Mouse (Mus musculus) olfactory bulb, adult 2 months (tissue): ENCODE results near the gene Gab2. TPM values are rescaled to one million over a fixed set of nuclear protein-coding genes. Genes with fewer than 3 reads are reported as not detected.
"Not testable (repeated sequence)": the region's sequence is repeated elsewhere in the genome, so short reads cannot be mapped to it uniquely, and the experiment has no call there.

Experiments
- H3K27ac ChIP-seq: fragments of 200-500 bp; 2 replicates; pipeline ENCODE4 v1.5.1; 2012; ENCODE audit warnings: low read depth, low read length; ENCODE audit not compliant: insufficient read depth
- H3K4me1 ChIP-seq: fragments of 200-500 bp; 2 replicates; pipeline ENCODE4 v1.6.1; 2012; ENCODE audit warnings: low read length; ENCODE audit not compliant: control insufficient read depth, insufficient read depth
- H3K4me3 ChIP-seq: fragments of 200-500 bp; 2 replicates; pipeline ENCODE4 v1.5.1; 2012; ENCODE audit warnings: mild to moderate bottlenecking, low read depth, low read length, moderate library complexity; ENCODE audit not compliant: insufficient read depth
- CTCF ChIP-seq: fragments of 200-500 bp; IDR thresholded peaks from 2 replicates; pipeline ENCODE4 v1.5.1; 2012; ENCODE audit warnings: low read depth, mild to moderate bottlenecking, low read length, moderate library complexity; ENCODE audit not compliant: insufficient read depth
- POLR2A ChIP-seq: fragments of 200-500 bp; IDR thresholded peaks from 2 replicates; pipeline ENCODE4 v1.6.1; 2012; ENCODE audit warnings: mild to moderate bottlenecking, low read depth, low read length, moderate library complexity; ENCODE audit not compliant: insufficient read depth
- WGBS: fragments of 180-500 bp; shearing (Covaris S2); methylation state at CpG from one replicate; pipeline ENCODE4 v1.1.7; 2018; 5-methylcytosine and 5-hydroxymethylcytosine counted together
- polyA plus RNA-seq: library from polyadenylated mRNA; stranded (reverse); fragments of >200 nt; gene quantifications from 2 replicates; pipeline ENCODE4 v1.2.4, GENCODE M21; 2012; ENCODE audit warnings: low replicate concordance; ENCODE audit not compliant: missing spikeins, insufficient read depth, insufficient read length

Gene Gab2
- polyA plus RNA-seq, 1 experiment, result not detected

- TF ChIP-seq CTCF (no peak), POLR2A (no peak)
- no peak overlapping the region for H3K27ac ChIP-seq
- no peak overlapping the region for H3K4me3 ChIP-seq
- H3K4me1 ChIP-seq, result no peaks in the 10 kb centered on the region
- WGBS, result 97% methylated on average over 2 of the region's 2 CpGs
These were observed 142.4 kb downstream of the Gab2 start for GRCm38 (mm10) chr7:97223836-97224235.

GRCm38 (mm10) chr7:97245261-97245949, 164.0 kb downstream of the Gab2 start:
- TF ChIP-seq CTCF (no peak), POLR2A (no peak)
- H3K27ac ChIP-seq, result no peak overlapping the region
- WGBS, result 74% methylated on average over 2 of the region's 2 CpGs
- H3K4me1 ChIP-seq, result no peaks in the 10 kb centered on the region
- no peak overlapping the region for H3K4me3 ChIP-seq

GRCm38 (mm10) chr7:97245950-97246578, 164.7 kb downstream of the Gab2 start:
- H3K4me3 ChIP-seq, H3K27ac ChIP-seq, H3K4me1 ChIP-seq: not testable (repeated sequence)
- WGBS, result 49% methylated on average over 2 of the region's 2 CpGs

GRCm38 (mm10) chr7:97247661-97248060, 166.3 kb downstream of the Gab2 start:
- TF ChIP-seq CTCF (no peak), POLR2A (no peak)
- Histone ChIP-seq H3K4me3 (no peak overlapping the region), H3K27ac (no peak overlapping the region), H3K4me1 (no peaks in the 10 kb centered on the region)
- 71% methylated on average over 1 of the region's 1 CpGs for WGBS

- WGBS, result 82% methylated on average over 5 of the region's 5 CpGs
- H3K27ac ChIP-seq, result no peak overlapping the region
- TF ChIP-seq POLR2A (no peak), CTCF (no peak)
These were observed 166.8 kb downstream of the Gab2 start for GRCm38 (mm10) chr7:97248136-97248535.

GRCm38 (mm10) chr7:97251638-97252037, 170.3 kb downstream of the Gab2 start:
- Histone ChIP-seq H3K27ac (no peak overlapping the region), H3K4me1 (no peaks in the 10 kb centered on the region), H3K4me3 (no peak overlapping the region)
- no peak for TF ChIP-seq CTCF
- TF ChIP-seq POLR2A, result no peak
- WGBS, result 86% methylated on average over 2 of the region's 2 CpGs

More at GRCm38 (mm10) chr7:97248136-97248535, 166.8 kb downstream of the Gab2 start:
- no peaks in the 10 kb centered on the region for H3K4me1 ChIP-seq
- H3K4me3 ChIP-seq, result no peak overlapping the region

- Histone ChIP-seq H3K4me1 (no peaks in the 10 kb centered on the region), H3K4me3 (no peak overlapping the region), H3K27ac (no peak overlapping the region)
- TF ChIP-seq CTCF, result no peak
- TF ChIP-seq POLR2A, result no peak
- 33% methylated on average over 1 of the region's 1 CpGs for WGBS
These were observed 181.2 kb downstream of the Gab2 start for GRCm38 (mm10) chr7:97262541-97262940.

GRCm38 (mm10) chr7:97270367-97270766, 189.0 kb downstream of the Gab2 start:
- H3K27ac ChIP-seq, result no peak overlapping the region
- H3K4me1 ChIP-seq, result no peaks in the 10 kb centered on the region
- no peak overlapping the region for H3K4me3 ChIP-seq
- TF ChIP-seq CTCF (no peak), POLR2A (no peak)

GRCm38 (mm10) chr7:97271068-97271467, 189.7 kb downstream of the Gab2 start:
- H3K27ac ChIP-seq, result no peak overlapping the region
- H3K4me1 ChIP-seq, result no peaks in the 10 kb centered on the region
- TF ChIP-seq CTCF, result no peak
- no peak for TF ChIP-seq POLR2A
- no peak overlapping the region for H3K4me3 ChIP-seq
- 91% methylated on average over 1 of the region's 1 CpGs for WGBS

GRCm38 (mm10) chr7:97296986-97297385, 215.6 kb downstream of the Gab2 start:
- Histone ChIP-seq H3K27ac (no peak overlapping the region), H3K4me1 (no peaks in the 10 kb centered on the region), H3K4me3 (no peak overlapping the region)
- WGBS, result 51% methylated on average over 2 of the region's 2 CpGs
- TF ChIP-seq POLR2A (no peak), CTCF (no peak)
